Mouse (Mus musculus) adrenal gland, adult (tissue): ENCODE data around the gene Polr2a.

Experiments used
- DNase-seq, 2 experiments: peaks; one replicate each; pipeline ENCODE4 v3.0.0; 2022 to 2023; ENCODE audit warnings: low spot score in 1 of 2; ENCODE audit not compliant: inconsistent age in 2 of 2

The Polr2a gene

GRCm38 (mm10) chr11:69784793-69785272, 26.4 kb upstream of the Polr2a start:
- peak; percentile 42 to 77 for DNase-seq

GRCm38 (mm10) chr11:69781828-69782227, 23.4 kb upstream of the Polr2a start:
- no peak for DNase-seq

GRCm38 (mm10) chr11:69778985-69779384, 20.5 kb upstream of the Polr2a start:
- no peak for DNase-seq

GRCm38 (mm10) chr11:69778258-69778982, 20.0 kb upstream of the Polr2a start:
- DNase-seq, result no peak

- DNase-seq, result no peak
Measured at GRCm38 (mm10) chr11:69777504-69778257, 19.2 kb upstream of the Polr2a start.

DNA sequence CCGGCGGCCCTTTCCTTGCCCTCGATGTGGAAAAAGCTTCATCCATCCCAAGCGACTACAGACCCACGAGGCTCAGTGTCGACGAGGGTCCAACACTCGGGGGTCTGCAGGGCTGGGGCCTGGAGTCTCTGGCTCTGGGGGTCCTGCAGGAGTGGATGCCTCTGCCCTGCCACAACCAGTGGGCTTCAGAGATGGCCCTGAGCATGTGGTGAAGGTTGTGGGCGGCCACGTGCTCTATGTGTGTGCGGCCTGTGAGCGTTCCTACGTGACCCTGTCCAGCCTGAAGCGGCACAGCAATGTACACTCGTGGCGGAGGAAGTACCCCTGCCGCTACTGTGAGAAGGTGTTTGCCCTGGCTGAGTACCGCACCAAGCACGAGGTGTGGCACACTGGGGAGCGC, 18.1 kb upstream of the Polr2a start:
- DNase-seq, result no peak

GRCm38 (mm10) chr11:69775716-69776115, 17.3 kb upstream of the Polr2a start:
- DNase-seq, result no peak

GRCm38 (mm10) chr11:69774961-69775360, 16.5 kb upstream of the Polr2a start:
- DNase-seq, result no peak

DNA sequence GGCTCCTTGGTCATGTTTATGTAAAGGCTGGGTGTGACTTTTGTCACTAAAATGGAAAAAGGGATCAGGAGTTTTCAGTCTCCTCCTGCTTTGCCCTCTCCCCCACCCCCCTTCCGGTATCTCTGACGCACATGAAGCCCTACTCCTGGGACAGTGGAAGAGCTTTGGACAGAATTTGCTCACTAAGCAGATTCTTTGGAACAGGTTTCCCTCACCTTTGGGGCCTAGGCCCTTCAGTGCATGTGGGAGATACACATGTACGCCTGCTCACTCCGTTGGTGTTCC, 9.1 kb upstream of the Polr2a start:
- no peak for DNase-seq

- peak in 1 of 2 experiments; percentile 58 for DNase-seq
Measured at GRCm38 (mm10) chr11:69766872-69767624, 8.6 kb upstream of the Polr2a start.

- peak; percentile 86 to 94 for DNase-seq
Measured at GRCm38 (mm10) chr11:69766126-69766609, 7.7 kb upstream of the Polr2a start.

DNA sequence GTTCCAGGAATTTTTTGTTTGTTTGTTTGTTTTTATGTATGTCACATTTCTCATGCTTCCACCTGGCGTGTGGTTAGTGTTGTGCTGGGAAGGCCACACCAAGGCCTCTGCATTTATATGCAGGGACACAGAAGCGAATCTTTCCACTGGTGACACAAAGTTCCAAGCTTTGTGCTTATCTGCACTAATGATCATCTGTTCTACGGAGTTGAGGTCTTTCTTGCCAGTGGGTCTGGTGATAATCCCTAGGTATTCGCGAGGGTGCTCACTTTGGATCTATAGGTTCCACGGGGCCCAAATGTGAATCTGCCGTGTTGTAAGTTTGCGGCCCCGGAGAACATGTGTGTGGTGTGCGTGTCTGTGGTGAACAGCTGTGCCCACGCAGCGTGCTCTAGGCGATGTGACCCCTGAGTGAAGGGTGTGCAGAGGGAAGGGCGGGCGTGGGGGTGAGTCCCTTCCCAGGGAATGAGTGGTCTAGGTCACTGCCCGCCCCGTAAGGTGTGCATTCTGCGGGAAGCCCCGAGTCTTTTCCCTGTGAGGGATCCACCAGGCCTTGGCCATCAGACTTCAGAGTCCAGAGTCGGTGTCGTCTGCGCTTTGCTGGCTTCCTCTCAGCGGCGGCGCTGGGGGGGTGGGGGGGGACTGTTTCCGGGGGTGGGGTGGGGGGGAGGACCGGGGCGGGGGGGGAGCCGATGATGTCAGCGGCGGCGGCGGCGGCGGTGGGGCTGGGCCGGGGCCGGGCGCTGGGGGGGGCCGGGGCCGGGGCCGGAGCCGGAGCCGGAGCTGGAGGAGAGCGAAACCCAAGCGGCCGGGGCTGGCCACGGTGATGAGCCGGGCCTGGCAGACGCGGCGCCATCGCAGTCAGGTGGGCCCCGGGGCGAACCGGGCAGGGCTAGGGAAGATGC, 7.0 kb upstream of the Polr2a start, which contains the start of gene Zbtb4:
Gene Zbtb4, plus strand, starts transcription at position 692 of the 905 bp plus-strand sequence.
- peak; percentile 55 to 79 for DNase-seq

GRCm38 (mm10) chr11:69763551-69763950, 5.1 kb upstream of the Polr2a start:
- no peak for DNase-seq

DNA sequence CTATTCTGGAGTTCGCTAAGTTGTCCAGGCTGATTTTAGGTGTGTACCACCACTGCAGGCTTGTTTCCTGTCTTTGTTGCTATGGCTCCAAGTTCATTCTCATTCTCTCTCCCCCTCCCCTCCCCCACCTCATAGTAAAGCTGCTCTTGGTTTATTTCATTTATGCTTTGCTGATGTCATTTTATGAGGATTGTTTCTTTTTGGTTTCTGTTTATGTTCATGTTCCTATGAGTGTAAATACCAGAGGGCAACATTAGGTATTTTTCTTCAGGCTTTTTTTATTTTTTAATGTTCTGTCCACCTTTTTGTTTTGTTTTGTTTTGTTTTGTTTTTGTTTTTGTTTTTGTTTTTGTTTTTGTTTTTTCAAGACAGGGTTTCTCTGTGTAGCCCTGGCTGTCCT, 3.4 kb upstream of the Polr2a start, which contains the start of gene Slc35g3:
Gene Slc35g3, minus strand, starts transcription at position 101 of the 400 bp plus-strand sequence.
- no peak for DNase-seq

DNA sequence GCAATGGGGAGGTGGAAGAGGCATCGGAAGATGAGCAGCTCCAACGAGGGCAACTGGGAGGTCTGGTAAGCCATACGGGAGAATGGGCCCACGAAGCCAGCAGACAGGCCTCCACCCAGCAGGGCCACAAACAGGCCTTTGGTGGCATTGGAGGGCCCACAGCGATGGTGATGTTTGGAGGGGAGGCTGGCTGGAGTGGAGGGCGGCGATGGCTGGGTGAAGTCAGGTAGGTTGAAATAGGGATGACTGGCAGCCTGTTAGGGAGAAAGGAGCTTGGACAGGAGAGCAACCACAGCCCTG, 2.4 kb upstream of the Polr2a start:
- DNase-seq, result no peak

GRCm38 (mm10) chr11:69760160-69760900, 1.9 kb upstream of the Polr2a start:
- peak in 1 of 2 experiments; percentile 55 for DNase-seq

GRCm38 (mm10) chr11:69758971-69759721, 709 bp upstream of the Polr2a start:
- peak; percentile 91 to 94 for DNase-seq

DNA sequence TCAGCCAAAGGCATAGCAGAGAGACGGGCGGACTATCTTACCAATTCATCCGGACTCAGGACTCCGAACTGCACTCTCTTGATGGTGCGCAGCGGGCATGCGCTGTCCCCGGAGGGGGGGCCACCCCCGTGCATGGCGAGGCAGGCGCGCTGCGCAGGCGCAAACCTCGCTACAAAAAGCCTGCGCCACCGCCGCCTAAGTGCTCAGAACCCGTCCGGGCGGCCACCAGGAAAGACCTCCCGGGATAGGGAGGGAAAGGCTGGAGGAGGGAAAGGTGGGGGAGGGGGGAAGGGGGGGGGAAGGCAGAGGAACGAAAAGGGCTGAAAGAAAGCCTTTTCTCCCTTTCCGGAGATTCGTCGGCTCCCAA, 364 bp downstream of the Polr2a start:
- peak; percentile 98 to 99 for DNase-seq
